Mouse (Mus musculus) lung, postnatal 0 days (tissue): ENCODE measurements at regions not wholly inside any gene's neighbourhood (a gene's known extent, or its start where the extent isn't known, plus 50 kb on each side); places are given as distances from the start of the nearest gene placed in this dataset.

Experiments used
- CTCF ChIP-seq: IDR thresholded peaks from 2 replicates; pipeline ENCODE4 v1.5.1; 2016; ENCODE audit warnings: antibody characterized with exemption, mild to moderate bottlenecking
- EP300 ChIP-seq: IDR thresholded peaks from 2 replicates; pipeline ENCODE4 v1.6.1; 2016; ENCODE audit warnings: antibody characterized with exemption, mild to moderate bottlenecking, control low read depth

GRCm38 (mm10) chr14:58352986-58353385 lies 282.6 kb downstream of the Fgf9 start:
- TF ChIP-seq CTCF = no peak
- no peak for TF ChIP-seq EP300
